Comparison of ENCODE assay signal across 9 mouse cellular contexts in the genomic region with DNA sequence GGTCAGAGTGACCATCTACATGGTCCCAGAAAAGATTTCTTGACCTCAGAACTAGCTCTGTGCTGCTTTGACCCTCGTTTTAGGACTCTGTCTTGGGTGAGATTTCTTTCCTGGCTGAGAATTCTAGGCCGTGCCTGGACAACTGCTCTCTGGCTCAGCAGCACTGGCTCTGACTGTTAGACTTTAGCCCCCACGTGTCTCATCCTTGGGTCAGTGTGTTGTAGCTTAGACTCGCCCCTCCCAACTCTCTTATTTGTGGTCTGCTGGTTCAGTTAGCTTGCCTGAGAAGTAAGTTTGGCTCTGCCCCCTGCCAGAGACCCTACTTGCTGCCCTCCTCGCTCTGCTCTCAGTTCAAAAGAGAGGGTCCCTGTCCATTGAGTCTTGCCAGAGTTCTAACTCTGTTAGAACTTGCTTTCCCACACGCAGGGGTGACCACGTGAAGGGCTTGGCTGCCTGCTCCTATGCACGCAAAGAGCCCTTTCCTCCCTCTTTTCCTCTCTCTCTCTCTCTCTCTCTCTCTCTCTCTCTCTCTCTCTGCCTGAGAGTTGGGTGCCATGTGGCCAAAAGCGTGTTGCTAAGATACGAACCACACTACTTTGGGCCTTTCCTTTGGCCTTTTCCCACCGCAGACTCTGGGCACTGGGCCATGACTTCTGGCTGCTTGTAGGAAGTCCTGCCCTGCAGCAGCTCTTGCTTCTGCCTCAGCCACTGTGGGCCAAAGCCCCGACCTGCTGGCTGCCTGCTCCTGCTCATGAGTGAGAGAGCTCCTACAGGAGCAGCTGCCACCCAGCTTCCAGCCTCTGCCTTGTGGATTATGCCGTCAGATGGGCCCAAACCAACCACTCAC.
DNase-seq lines count a peak whose midpoint lies in the region; ATAC-seq lines count a peak whose summit lies in the region.
"Had no signal": no experiment of that assay in that cellular context is flagged by ENCODE, and none has a peak within 500 bp of the region (broad histone marks: within the 10 kb centered on the region; RNA-seq: fewer than 3 reads in every experiment).

No protein-coding gene starts in this region.

- no peak overlapping the region for H3K4me3 ChIP-seq in hindbrain, embryonic 13.5 days
- no peak overlapping the region for H3K4me3 ChIP-seq in hindbrain, embryonic 11.5 days (ENCODE audit: low read depth, low read length)
- H3K4me3 ChIP-seq in intestine, embryonic 15.5 days (replicated peaks), result no peak overlapping the region
- H3K4me3 ChIP-seq: erythroblast, embryonic 14.5 days had no signal

- 64% methylated on average over 13 of the region's 13 CpGs for whole genome bisulfite sequencing in hindbrain, embryonic 13.5 days
- 66% methylated on average over 12 of the region's 13 CpGs for WGBS in hindbrain, embryonic 11.5 days
- 68% methylated on average over 13 of the region's 13 CpGs for WGBS in intestine, embryonic 15.5 days

- intact Hi-C loops in gastrocnemius, postnatal 36 days (cut with DNase I), result no loop called here

- H3K36me3 ChIP-seq in hindbrain, embryonic 13.5 days, result no peaks in the 10 kb centered on the region
- H3K36me3 ChIP-seq in hindbrain, embryonic 11.5 days (ENCODE audit: control insufficient read depth, insufficient read depth, low read length), result no peaks in the 10 kb centered on the region
- H3K36me3 ChIP-seq in intestine, embryonic 15.5 days, result no peaks in the 10 kb centered on the region

- H3K27me3 ChIP-seq in hindbrain, embryonic 13.5 days, result no peaks in the 10 kb centered on the region
- H3K27me3 ChIP-seq in hindbrain, embryonic 11.5 days (ENCODE audit: control insufficient read depth, insufficient read depth, low read length), result no peaks in the 10 kb centered on the region
- H3K27me3 ChIP-seq in intestine, embryonic 15.5 days (replicated peaks), result no peaks in the 10 kb centered on the region

- H3K4me1 ChIP-seq in hindbrain, embryonic 13.5 days (replicated peaks), result no peaks in the 10 kb centered on the region
- no peaks in the 10 kb centered on the region for H3K4me1 ChIP-seq in hindbrain, embryonic 11.5 days (replicated peaks; ENCODE audit: control insufficient read depth, insufficient read depth, low read length)
- H3K4me1 ChIP-seq in intestine, embryonic 15.5 days (replicated peaks), result no peaks in the 10 kb centered on the region

- no peak overlapping the region for H3K4me2 ChIP-seq in hindbrain, embryonic 13.5 days
- H3K4me2 ChIP-seq in hindbrain, embryonic 11.5 days (replicated peaks; ENCODE audit: low read depth, low read length), result no peak overlapping the region
- H3K4me2 ChIP-seq in intestine, embryonic 15.5 days (replicated peaks), result no peak overlapping the region

- H3K9ac ChIP-seq in hindbrain, embryonic 13.5 days, result no peak overlapping the region
- H3K9ac ChIP-seq in hindbrain, embryonic 11.5 days (ENCODE audit: low read depth, low read length), result no peak overlapping the region
- no peak overlapping the region for H3K9ac ChIP-seq in intestine, embryonic 15.5 days

- peak; percentile 89 for ATAC-seq in hindbrain, embryonic 13.5 days (ENCODE audit: low FRiP score)
- no peak for ATAC-seq in hindbrain, embryonic 11.5 days (ENCODE audit: low FRiP score)
- ATAC-seq in intestine, embryonic 15.5 days, result no peak

- H3K9me3 ChIP-seq in hindbrain, embryonic 13.5 days, result no peaks in the 10 kb centered on the region
- no peaks in the 10 kb centered on the region for H3K9me3 ChIP-seq in hindbrain, embryonic 11.5 days (ENCODE audit: control insufficient read depth, low read length)
- H3K9me3 ChIP-seq in intestine, embryonic 15.5 days, result no peaks in the 10 kb centered on the region

- DNase-seq in hindbrain, embryonic 11.5 days (ENCODE audit: low spot score), result no peak
- peak; percentile 34 for DNase-seq in brain, embryonic 18.5 days (ENCODE audit: low read depth, low spot score)
- DNase-seq in gastrocnemius, postnatal 36 days, result peak; percentile 14 to 40
- DNase-seq in kidney, postnatal 14 days, result peak; percentile 54
- DNase-seq in lung, postnatal 25 days (ENCODE audit: low spot score), result peak; percentile 18
- DNase-seq in spleen, postnatal 36 days (ENCODE audit: low spot score in 2 of 2), result no peak

- no peak overlapping the region for H3K27ac ChIP-seq in hindbrain, embryonic 13.5 days
- H3K27ac ChIP-seq in hindbrain, embryonic 11.5 days (ENCODE audit: low read depth, low read length), result no peak overlapping the region
- H3K27ac ChIP-seq in intestine, embryonic 15.5 days, result no peak overlapping the region

Comparison
In these comparisons a context has a peak if more than half of its experiments do, and no peak if none do; other contexts are left out.
1. DNase-seq: peak in brain, embryonic 18.5 days (single experiment), gastrocnemius, postnatal 36 days (2 of 2), kidney, postnatal 14 days (single experiment) and lung, postnatal 25 days (single experiment); none in hindbrain, embryonic 11.5 days (single experiment) and spleen, postnatal 36 days (0 of 2).